Mouse (Mus musculus) spleen, embryonic (tissue): ENCODE results near the gene Rad51c.

ENCODE experiments used
- CTCF ChIA-PET: fragments of 350-600 bp; sonication (Branson Sonifier 250); formaldehyde crosslinking; loops from one replicate; lab custom pipeline; 2022; lab: Charles Lee

The Rad51c gene

DNA sequence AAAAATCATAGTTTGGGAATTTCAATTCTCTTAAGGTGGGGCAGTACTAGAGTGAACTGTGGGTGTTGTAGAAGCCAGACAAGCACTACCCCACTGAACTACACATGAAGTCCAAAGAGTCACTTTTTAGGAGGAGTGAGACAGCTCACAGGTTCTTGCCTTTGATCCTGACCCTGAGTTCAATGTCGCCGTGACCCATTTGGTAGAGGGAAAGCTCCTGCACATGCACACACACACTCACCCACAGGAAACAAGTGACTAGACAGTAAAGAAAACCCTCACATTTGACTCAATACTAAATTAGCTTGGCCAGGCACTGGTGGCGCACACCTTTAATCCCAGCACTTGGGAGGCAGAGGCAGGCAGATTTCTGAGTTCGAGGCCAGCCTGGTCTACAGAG is 20.2 kb downstream of the Rad51c start:
- CTCF ChIA-PET, result interaction anchor here (0.5 kb wide), 1 partner anchor 68 kb away, joined by 6 read pairs; no protein-coding TSS in a partner anchor

DNA sequence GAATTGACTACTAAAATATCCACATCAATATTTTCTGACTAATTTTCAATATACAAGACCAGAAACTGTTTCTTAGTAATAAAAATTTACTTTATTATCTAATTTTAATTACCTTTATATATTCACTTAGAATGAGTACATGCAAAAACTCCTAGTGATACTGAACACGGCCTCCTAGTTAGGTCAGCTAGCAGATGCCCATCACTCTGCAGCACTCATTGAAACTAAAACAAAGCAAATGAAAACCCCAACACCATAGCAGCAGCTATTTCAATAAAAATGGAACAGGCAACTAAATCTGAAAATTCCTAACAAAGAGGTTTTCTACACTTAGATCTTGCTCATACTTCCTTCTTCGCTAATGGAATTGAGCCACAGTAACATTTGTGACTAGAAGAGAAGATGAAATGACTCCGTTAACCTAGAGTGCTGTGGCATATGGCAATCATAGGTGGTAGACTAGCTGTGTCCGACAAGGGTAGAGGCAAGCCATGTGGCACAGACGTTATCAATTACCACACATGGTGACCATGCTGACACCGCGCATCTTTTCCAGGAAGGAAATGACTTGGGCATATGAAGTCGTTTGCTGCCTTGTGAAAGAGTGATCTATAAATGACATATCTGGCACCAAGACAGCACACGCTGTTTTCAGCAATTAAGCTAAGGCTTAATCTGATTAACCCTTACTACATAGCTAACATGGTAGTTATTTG is 36.7 kb downstream of the Rad51c start:
- CTCF ChIA-PET, result interaction anchor here (0.6 kb wide), 2 partner anchors 42 to 1871 kb away, joined by 3 read pairs; no protein-coding TSS in a partner anchor

DNA sequence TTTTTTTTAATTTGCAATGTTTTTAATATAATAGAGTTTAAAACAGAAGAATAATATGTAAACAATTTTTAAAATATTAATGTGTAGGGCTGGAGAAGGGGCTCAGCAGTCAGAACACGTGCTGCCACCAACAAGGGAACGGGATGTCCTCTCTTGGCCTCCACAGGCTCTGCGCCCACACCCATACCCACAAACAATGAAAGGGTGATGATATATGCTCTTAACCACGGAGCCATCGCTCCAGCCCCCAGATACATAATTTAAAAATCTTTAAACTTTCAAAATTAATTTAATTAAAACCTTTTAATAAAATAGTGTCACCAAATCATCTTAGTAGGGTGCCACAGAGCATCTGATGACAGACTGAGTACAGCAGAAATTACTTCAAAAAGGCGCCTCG is 37.7 kb downstream of the Rad51c start:
- CTCF ChIA-PET, result no interaction called here

DNA sequence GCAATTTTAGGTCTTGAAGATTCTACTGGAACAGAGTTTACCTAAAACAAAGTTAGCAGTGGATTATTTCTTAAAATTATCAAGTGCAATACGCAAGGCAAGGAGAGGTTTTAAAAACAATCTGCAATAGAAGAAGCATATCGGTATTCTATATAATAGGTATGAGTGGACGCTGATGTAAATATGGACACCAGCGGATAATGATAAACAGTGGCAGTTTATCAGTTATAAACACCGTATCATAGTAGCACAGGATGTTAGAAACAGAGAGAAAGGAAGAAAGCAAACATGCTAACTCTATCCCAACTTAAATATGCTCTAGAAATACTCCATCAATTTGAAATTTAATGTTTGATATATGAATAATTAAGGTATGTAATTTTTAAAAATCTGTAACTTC is 39.6 kb downstream of the Rad51c start:
- CTCF ChIA-PET, result no interaction called here

DNA sequence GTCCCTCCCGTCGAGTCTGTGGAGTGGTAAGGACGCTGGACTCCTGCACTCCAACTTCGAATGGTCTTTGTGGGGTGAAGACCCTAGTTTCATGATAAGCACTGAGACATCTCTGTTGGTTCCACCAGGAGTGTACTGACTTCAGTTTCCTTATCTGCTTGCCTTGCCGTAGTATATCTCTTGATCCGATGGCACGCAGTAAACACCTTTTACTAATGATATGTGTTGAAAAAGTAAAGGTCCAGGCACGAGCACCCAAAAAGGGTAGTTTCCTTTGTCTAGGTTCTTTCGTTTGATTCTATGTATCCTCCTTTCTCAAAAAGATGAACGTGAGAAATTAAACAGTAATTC is 45.5 kb downstream of the Rad51c start:
- CTCF ChIA-PET, result interaction anchor here (0.5 kb wide), 1 partner anchor 148 kb away, joined by 3 read pairs; no protein-coding TSS in a partner anchor

DNA sequence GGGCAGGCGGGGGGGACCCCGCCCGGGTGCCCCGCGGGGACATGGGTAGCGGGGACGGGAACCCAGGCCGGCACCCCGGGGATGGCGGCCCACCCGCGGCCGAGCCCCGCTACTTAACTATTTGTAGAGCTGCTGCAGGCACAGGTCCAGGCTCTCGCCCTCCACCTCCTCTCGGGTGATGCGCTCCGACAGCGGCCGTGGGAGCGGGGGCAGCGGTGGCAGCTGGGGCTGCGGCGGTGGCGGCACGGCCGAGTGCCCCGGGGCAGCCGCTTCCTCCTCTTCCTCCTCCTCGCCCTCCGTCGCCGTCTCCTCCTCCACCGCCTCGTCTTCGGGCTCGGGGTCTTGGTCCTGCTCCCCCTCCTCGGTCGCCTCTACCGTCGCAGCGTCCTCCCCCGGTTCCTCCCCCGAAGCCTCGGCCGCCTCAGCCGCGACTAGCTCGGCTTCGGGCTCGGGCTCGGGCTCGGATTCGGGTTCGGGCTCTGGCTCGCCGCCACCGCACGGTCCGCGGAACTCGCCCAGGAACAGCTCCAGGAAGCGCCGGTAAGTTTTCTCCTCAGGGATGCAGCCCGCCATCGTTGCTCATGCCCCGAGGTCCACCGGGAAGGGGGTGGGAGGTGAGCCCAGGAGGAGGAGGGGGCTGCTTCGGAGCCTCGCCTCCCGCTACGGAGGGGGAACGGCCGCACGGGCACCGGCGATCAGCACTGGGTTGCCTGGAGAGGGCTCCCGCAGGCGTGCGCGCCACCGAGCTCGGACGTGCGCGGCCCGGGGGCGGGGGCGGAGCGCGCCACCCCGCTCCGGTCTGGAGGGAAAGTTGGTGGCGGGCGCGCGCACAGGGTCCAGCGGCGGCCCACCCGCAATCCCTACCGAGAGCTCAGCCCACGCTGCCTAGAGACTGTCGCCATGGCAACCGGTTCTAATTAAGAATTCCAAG is 46.2 kb downstream of the Rad51c start, which contains the start of gene Ppm1e:
TSS of gene Ppm1e (minus strand) at position 693 of the 931 bp plus-strand sequence.
- CTCF ChIA-PET, result interaction anchor here (0.5 kb wide), 1 partner anchor 148 kb away, joined by 3 read pairs; no protein-coding TSS in a partner anchor

DNA sequence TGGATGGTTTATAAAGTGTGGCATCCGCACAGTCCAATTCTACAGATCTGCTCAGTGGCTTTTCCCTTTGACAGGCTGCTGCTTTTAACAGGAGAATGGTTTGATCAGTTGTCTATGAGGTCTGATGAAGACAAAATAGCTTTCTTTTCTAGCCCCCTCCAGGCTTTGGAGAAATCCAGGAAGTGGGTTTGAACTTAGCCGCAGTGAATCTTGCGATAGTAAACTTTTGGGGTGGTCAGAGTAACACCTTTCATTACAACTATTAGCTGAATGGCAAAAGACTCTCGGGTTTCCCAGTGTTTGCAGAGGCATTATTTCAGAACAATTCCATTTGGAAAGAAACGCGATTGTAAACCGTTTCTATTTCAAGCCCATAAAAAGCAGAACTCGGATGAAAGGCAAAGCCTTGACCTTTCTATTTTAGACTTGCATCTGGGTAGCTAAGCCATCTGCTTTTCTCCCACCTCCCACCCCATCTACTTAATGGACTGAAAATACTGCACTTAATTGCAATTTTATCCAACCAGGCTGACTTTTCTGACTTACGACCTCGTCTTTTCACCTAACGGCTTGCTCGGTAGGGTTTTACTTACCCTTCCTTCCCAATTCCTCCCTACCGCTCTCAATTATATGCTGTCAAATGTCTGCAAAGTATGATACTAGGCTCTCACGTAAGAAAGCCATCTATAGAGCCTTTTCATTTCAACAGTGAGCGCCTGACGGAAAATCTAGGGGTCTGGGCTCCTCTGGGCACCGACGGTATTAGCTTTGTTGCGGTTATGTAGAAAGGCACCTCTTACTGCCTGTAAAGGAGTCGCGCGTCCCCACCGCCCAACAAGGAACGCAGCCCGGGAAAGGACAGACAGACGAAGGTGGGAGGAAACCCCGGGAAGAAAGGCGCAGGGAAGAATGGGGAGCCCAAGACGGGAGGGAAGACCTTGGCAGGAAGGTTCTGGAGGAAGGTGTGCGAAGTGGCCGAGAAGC is 47.1 kb downstream of the Rad51c start:
- CTCF ChIA-PET, result no interaction called here

DNA sequence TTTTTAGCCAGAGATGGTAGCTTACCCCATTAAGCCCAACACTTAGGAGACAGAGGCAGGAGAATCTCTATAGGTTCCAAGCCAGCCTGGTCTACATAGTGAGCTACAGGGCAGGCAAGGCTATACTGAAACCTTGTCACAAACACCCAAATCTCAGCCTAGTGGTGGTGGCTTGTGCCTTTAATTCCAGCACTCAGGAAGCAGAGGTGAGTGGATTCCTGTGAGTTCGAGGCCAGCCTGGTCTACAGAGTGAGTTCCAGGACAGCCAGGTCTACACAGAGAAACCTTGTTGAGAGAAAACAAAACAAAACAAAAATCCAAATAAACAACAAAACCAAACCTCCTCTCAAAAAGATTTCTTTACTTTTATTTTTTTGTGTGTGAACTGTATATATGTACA is 49.9 kb downstream of the Rad51c start:
- CTCF ChIA-PET, result no interaction called here

DNA sequence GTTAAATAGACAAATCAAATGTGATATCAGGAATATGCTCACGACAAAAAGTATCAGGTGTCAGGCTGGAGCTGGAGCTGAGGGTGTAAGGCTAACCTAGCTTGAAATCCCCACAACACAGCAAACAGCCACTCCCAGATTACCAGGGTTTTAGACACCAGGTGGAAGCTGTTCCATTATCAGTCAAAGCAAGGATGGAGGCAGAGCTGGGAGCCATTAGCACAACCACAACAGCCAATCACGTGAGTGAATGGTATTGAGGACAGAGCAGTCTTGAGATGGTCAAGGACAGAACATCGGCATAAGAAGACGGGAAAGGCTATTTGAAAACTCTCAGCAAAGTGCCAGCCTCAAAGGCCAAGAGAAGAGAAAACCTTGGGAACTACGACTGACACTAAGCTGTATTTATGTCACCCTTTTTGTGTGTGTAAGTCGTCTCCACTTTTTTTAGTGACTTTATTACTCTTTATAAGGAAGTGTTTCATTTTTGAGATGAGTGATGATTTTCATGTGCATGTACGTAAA is 51.0 kb downstream of the Rad51c start:
- CTCF ChIA-PET, result no interaction called here
